Mouse (Mus musculus): ENCODE measurements at regions not wholly inside any gene's neighbourhood (a gene's known extent, or its start where the extent isn't known, plus 50 kb on each side); places are given as distances from the start of the nearest gene placed in this dataset.

GRCm38 (mm10) chr1:169066795-169067194 lies 464.5 kb downstream of the Nuf2 start:
- H3K27ac ChIP-seq, result no peak overlapping the region
- no peak for DNase-seq (ENCODE audit: low spot score)
- H3K4me1 ChIP-seq, result no peaks in the 10 kb centered on the region
- 50% methylated on average over 4 of the region's 4 CpGs for WGBS
- H3K27me3 ChIP-seq (ENCODE audit: insufficient read depth, poor library complexity, severe bottlenecking), result no peaks in the 10 kb centered on the region
- no peaks in the 10 kb centered on the region for H3K36me3 ChIP-seq
- no peak overlapping the region for H3K4me3 ChIP-seq
- no peaks in the 10 kb centered on the region for H3K9me3 ChIP-seq

GRCm38 (mm10) chr1:169060627-169061026 lies 470.6 kb downstream of the Nuf2 start:
- no peaks in the 10 kb centered on the region for H3K27me3 ChIP-seq (ENCODE audit: insufficient read depth, poor library complexity, severe bottlenecking)
- H3K4me3 ChIP-seq, result no peak overlapping the region
- no peaks in the 10 kb centered on the region for H3K4me1 ChIP-seq
- no peak overlapping the region for H3K27ac ChIP-seq
- no peaks in the 10 kb centered on the region for H3K9me3 ChIP-seq
- 84% methylated on average over 6 of the region's 6 CpGs for WGBS
- no peak for DNase-seq (ENCODE audit: low spot score)
- no peaks in the 10 kb centered on the region for H3K36me3 ChIP-seq

- no peak overlapping the region for H3K27ac ChIP-seq
- 75% methylated on average over 5 of the region's 5 CpGs for WGBS
- no peak for DNase-seq (ENCODE audit: low spot score)
- no peaks in the 10 kb centered on the region for H3K27me3 ChIP-seq (ENCODE audit: insufficient read depth, poor library complexity, severe bottlenecking)
- no peaks in the 10 kb centered on the region for H3K36me3 ChIP-seq
- H3K9me3 ChIP-seq, result no peaks in the 10 kb centered on the region
- no peaks in the 10 kb centered on the region for H3K4me1 ChIP-seq
- no peak overlapping the region for H3K4me3 ChIP-seq
These were observed 471.1 kb downstream of the Nuf2 start for GRCm38 (mm10) chr1:169060145-169060544.

- WGBS, result 81% methylated on average over 8 of the region's 8 CpGs
- Histone ChIP-seq H3K9me3 (no peaks in the 10 kb centered on the region), H3K27me3 (ENCODE audit: insufficient read depth, poor library complexity, severe bottlenecking) (no peaks in the 10 kb centered on the region), H3K4me1 (no peaks in the 10 kb centered on the region), H3K4me3 (no peak overlapping the region), H3K27ac (no peak overlapping the region), H3K36me3 (no peaks in the 10 kb centered on the region)
- DNase-seq (ENCODE audit: low spot score), result no peak
These were observed 479.4 kb downstream of the Nuf2 start for GRCm38 (mm10) chr1:169051863-169052257.

- no peaks in the 10 kb centered on the region for H3K4me1 ChIP-seq
- no peak overlapping the region for H3K4me3 ChIP-seq
- H3K27ac ChIP-seq, result no peak overlapping the region
- WGBS, result 48% methylated on average over 11 of the region's 11 CpGs
- no peaks in the 10 kb centered on the region for H3K9me3 ChIP-seq
- H3K36me3 ChIP-seq, result no peaks in the 10 kb centered on the region
- no peak for DNase-seq (ENCODE audit: low spot score)
- H3K27me3 ChIP-seq (ENCODE audit: insufficient read depth, poor library complexity, severe bottlenecking), result no peaks in the 10 kb centered on the region
These were observed 480.0 kb downstream of the Nuf2 start for GRCm38 (mm10) chr1:169051085-169051862.

- WGBS, result 88% methylated on average over 2 of the region's 2 CpGs
- no peak overlapping the region for H3K27ac ChIP-seq
- H3K9me3 ChIP-seq, result no peaks in the 10 kb centered on the region
- H3K27me3 ChIP-seq (ENCODE audit: insufficient read depth, poor library complexity, severe bottlenecking), result no peaks in the 10 kb centered on the region
- H3K36me3 ChIP-seq, result no peaks in the 10 kb centered on the region
- no peaks in the 10 kb centered on the region for H3K4me1 ChIP-seq
- no peak overlapping the region for H3K4me3 ChIP-seq
- no peak for DNase-seq (ENCODE audit: low spot score)
These were observed 481.4 kb downstream of the Nuf2 start for GRCm38 (mm10) chr1:169049846-169050245.

GRCm38 (mm10) chr1:169046791-169047525 lies 484.3 kb downstream of the Nuf2 start:
- no peak overlapping the region for H3K4me3 ChIP-seq
- 77% methylated on average over 4 of the region's 4 CpGs for WGBS
- DNase-seq (ENCODE audit: low spot score), result no peak
- H3K27ac ChIP-seq, result no peak overlapping the region
- no peaks in the 10 kb centered on the region for H3K36me3 ChIP-seq
- H3K27me3 ChIP-seq (ENCODE audit: insufficient read depth, poor library complexity, severe bottlenecking), result no peaks in the 10 kb centered on the region
- no peaks in the 10 kb centered on the region for H3K9me3 ChIP-seq
- H3K4me1 ChIP-seq, result no peaks in the 10 kb centered on the region

- Histone ChIP-seq H3K36me3 (no peaks in the 10 kb centered on the region), H3K9me3 (no peaks in the 10 kb centered on the region), H3K27ac (no peak overlapping the region), H3K27me3 (ENCODE audit: insufficient read depth, poor library complexity, severe bottlenecking) (no peaks in the 10 kb centered on the region), H3K4me3 (no peak overlapping the region), H3K4me1 (no peaks in the 10 kb centered on the region)
- 85% methylated on average over 1 of the region's 1 CpGs for WGBS
- no peak for DNase-seq (ENCODE audit: low spot score)
These were observed 497.7 kb downstream of the Nuf2 start for GRCm38 (mm10) chr1:169033517-169033916.

- H3K27ac ChIP-seq, result no peak overlapping the region
- no peaks in the 10 kb centered on the region for H3K36me3 ChIP-seq
- H3K27me3 ChIP-seq (ENCODE audit: insufficient read depth, poor library complexity, severe bottlenecking), result no peaks in the 10 kb centered on the region
- no peak for DNase-seq (ENCODE audit: low spot score)
- H3K4me3 ChIP-seq, result no peak overlapping the region
- H3K9me3 ChIP-seq, result no peaks in the 10 kb centered on the region
- no peaks in the 10 kb centered on the region for H3K4me1 ChIP-seq
- WGBS, result 73% methylated on average over 8 of the region's 8 CpGs
These were observed 499.3 kb downstream of the Nuf2 start for GRCm38 (mm10) chr1:169031849-169032542.

GRCm38 (mm10) chr1:169027706-169028105 lies 503.6 kb downstream of the Nuf2 start:
- H3K4me3 ChIP-seq, result no peak overlapping the region
- H3K27me3 ChIP-seq (ENCODE audit: insufficient read depth, poor library complexity, severe bottlenecking), result no peaks in the 10 kb centered on the region
- no peak for DNase-seq (ENCODE audit: low spot score)
- no peaks in the 10 kb centered on the region for H3K36me3 ChIP-seq
- WGBS, result 78% methylated on average over 6 of the region's 6 CpGs
- H3K27ac ChIP-seq, result no peak overlapping the region
- no peaks in the 10 kb centered on the region for H3K4me1 ChIP-seq
- H3K9me3 ChIP-seq, result no peaks in the 10 kb centered on the region

- DNase-seq (ENCODE audit: low spot score), result no peak
- H3K4me3 ChIP-seq, result no peak overlapping the region
- H3K27me3 ChIP-seq (ENCODE audit: insufficient read depth, poor library complexity, severe bottlenecking), result no peaks in the 10 kb centered on the region
- H3K9me3 ChIP-seq, result no peaks in the 10 kb centered on the region
- no peaks in the 10 kb centered on the region for H3K4me1 ChIP-seq
- no peaks in the 10 kb centered on the region for H3K36me3 ChIP-seq
- 90% methylated on average over 3 of the region's 3 CpGs for WGBS
- H3K27ac ChIP-seq, result no peak overlapping the region
These were observed 504.0 kb downstream of the Nuf2 start for GRCm38 (mm10) chr1:169027241-169027640.

- Histone ChIP-seq H3K4me1 (no peaks in the 10 kb centered on the region), H3K4me3 (no peak overlapping the region), H3K27me3 (ENCODE audit: insufficient read depth, poor library complexity, severe bottlenecking) (no peaks in the 10 kb centered on the region), H3K9me3 (no peaks in the 10 kb centered on the region), H3K36me3 (no peaks in the 10 kb centered on the region), H3K27ac (no peak overlapping the region)
- 87% methylated on average over 4 of the region's 4 CpGs for WGBS
- no peak for DNase-seq (ENCODE audit: low spot score)
These were observed 506.7 kb downstream of the Nuf2 start for GRCm38 (mm10) chr1:169024531-169024930.
